Mouse (Mus musculus) lung, postnatal 0 days (tissue): ENCODE measurements around the gene Rfk.

Source experiments
- CTCF ChIP-seq: IDR thresholded peaks from 2 replicates; pipeline ENCODE4 v1.5.1; 2016; ENCODE audit warnings: antibody characterized with exemption, mild to moderate bottlenecking
- EP300 ChIP-seq: IDR thresholded peaks from 2 replicates; pipeline ENCODE4 v1.6.1; 2016; ENCODE audit warnings: antibody characterized with exemption, mild to moderate bottlenecking, control low read depth

GRCm38 (mm10) chr19:17357391-17357790, 36.5 kb upstream of the Rfk start:
- TF ChIP-seq CTCF (no peak), EP300 (no peak)
